Mouse (Mus musculus): ENCODE results near the gene Kif26b. TPM values are rescaled to one million over a fixed set of nuclear protein-coding genes. Genes with fewer than 3 reads are reported as not detected.

The Kif26b gene
- polyA plus RNA-seq, 1 experiment: not detected

- no peaks in the 10 kb centered on the region for H3K4me1 ChIP-seq (ENCODE audit: control insufficient read depth, insufficient read depth, low read length)
- H3K4me3 ChIP-seq (replicated peaks; ENCODE audit: control insufficient read depth, low read depth, low read length): no peak overlapping the region
- TF ChIP-seq CTCF (IDR thresholded peaks at IDR 0.05; ENCODE audit: control insufficient read depth, insufficient read depth, low read length): no peak
- no peak for TF ChIP-seq POLR2A (IDR thresholded peaks at IDR 0.05; ENCODE audit: borderline replicate concordance, control insufficient read depth, low read depth, low read length)
- 74% methylated on average over 6 of the region's 6 CpGs for WGBS
- no peak overlapping the region for H3K27ac ChIP-seq (ENCODE audit: control insufficient read depth, insufficient read depth, low read depth, low read length, poor library complexity)
Observed at GRCm38 (mm10) chr1:178626961-178627381, 98.0 kb downstream of the Kif26b start.

DNA sequence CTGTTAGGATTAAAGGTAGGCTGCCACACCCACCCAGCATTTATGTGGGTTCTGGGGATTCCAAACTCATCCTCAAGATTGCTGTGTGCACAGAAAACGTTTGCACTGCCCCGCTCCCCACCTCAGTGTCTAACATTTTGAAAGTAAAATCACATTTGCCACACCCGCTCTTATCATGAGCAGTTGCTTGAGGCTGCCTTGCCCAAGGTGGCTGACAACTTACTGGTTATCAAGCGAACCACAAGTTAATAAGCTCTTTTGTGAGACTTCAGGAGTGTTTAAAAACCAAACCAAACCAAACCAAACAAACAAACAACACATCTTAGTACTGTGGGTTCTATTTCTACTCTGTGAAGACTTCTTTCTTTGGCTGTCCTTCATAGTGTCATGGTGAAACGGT, 101.1 kb downstream of the Kif26b start:
- TF ChIP-seq POLR2A (IDR thresholded peaks at IDR 0.05; ENCODE audit: borderline replicate concordance, control insufficient read depth, low read depth, low read length): no peak
- no peak for TF ChIP-seq CTCF (IDR thresholded peaks at IDR 0.05; ENCODE audit: control insufficient read depth, insufficient read depth, low read length)
- 60% methylated on average over 5 of the region's 5 CpGs for WGBS
- Histone ChIP-seq H3K27ac (ENCODE audit: control insufficient read depth, insufficient read depth, low read depth, low read length, poor library complexity) (no peak overlapping the region), H3K4me1 (ENCODE audit: control insufficient read depth, insufficient read depth, low read length) (no peaks in the 10 kb centered on the region), H3K4me3 (replicated peaks; ENCODE audit: control insufficient read depth, low read depth, low read length) (no peak overlapping the region)

- H3K4me3 ChIP-seq (replicated peaks; ENCODE audit: control insufficient read depth, low read depth, low read length): no peak overlapping the region
- 65% methylated on average over 7 of the region's 7 CpGs for WGBS
- no peaks in the 10 kb centered on the region; the same call in 1 of the 2 replicates for H3K4me1 ChIP-seq (ENCODE audit: control insufficient read depth, insufficient read depth, low read length)
- TF ChIP-seq CTCF (IDR thresholded peaks at IDR 0.05; ENCODE audit: control insufficient read depth, insufficient read depth, low read length): no peak
- no peak overlapping the region for H3K27ac ChIP-seq (ENCODE audit: control insufficient read depth, insufficient read depth, low read depth, low read length, poor library complexity)
Observed at GRCm38 (mm10) chr1:178631863-178632262, 102.9 kb downstream of the Kif26b start.

DNA sequence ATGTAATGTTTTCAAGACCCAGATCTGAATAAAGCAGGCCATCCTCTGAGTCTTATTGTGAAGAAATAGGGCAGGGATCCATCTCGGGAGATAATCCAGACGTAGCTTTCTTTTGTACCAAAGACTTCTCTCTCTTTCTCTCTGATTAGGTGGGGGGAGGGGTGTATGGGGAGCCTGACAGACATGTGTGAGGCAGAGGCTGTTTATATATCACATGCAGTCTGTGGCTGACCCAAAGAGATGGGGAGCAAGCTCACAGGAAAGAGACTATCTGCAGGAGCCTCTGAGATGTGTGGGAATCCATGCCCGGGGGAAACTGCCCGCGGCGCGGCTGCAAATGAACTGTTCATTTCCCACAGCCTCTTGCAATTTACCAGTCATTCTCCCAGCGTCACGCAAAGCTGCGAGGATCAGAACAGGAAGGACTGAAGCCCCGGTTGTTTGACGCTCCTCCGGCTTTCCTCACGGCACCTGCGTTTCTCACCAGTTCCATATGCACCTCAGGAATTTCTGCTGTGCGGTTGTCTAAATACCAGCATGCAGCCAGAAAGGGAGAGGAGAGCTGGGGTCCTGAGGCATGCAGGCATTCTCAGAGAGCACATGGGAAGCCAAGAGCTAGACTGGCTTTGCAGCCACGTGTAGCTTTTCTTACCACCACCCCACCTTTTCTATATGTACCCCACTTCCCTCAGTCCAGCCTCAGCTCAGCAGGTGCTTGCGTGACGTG, 105.6 kb downstream of the Kif26b start:
- H3K4me3 ChIP-seq (replicated peaks; ENCODE audit: control insufficient read depth, low read depth, low read length): no peak overlapping the region
- H3K27ac ChIP-seq (ENCODE audit: control insufficient read depth, insufficient read depth, low read depth, low read length, poor library complexity): no peak overlapping the region
- TF ChIP-seq CTCF (IDR thresholded peaks at IDR 0.05; ENCODE audit: control insufficient read depth, insufficient read depth, low read length) (no peak), POLR2A (IDR thresholded peaks at IDR 0.05; ENCODE audit: borderline replicate concordance, control insufficient read depth, low read depth, low read length) (no peak)
- 76% methylated on average over 19 of the region's 19 CpGs for WGBS
- no peaks in the 10 kb centered on the region; the same call in 1 of the 2 replicates for H3K4me1 ChIP-seq (ENCODE audit: control insufficient read depth, insufficient read depth, low read length)

- Histone ChIP-seq H3K4me1 (ENCODE audit: control insufficient read depth, insufficient read depth, low read length) (no peaks in the 10 kb centered on the region; the same call in 1 of the 2 replicates), H3K27ac (ENCODE audit: control insufficient read depth, insufficient read depth, low read depth, low read length, poor library complexity) (no peak overlapping the region), H3K4me3 (replicated peaks; ENCODE audit: control insufficient read depth, low read depth, low read length) (no peak overlapping the region)
- TF ChIP-seq CTCF (IDR thresholded peaks at IDR 0.05; ENCODE audit: control insufficient read depth, insufficient read depth, low read length) (no peak), POLR2A (IDR thresholded peaks at IDR 0.05; ENCODE audit: borderline replicate concordance, control insufficient read depth, low read depth, low read length) (no peak)
- WGBS: 67% methylated on average over 4 of the region's 4 CpGs
Observed at GRCm38 (mm10) chr1:178635470-178635869, 106.5 kb downstream of the Kif26b start.

DNA sequence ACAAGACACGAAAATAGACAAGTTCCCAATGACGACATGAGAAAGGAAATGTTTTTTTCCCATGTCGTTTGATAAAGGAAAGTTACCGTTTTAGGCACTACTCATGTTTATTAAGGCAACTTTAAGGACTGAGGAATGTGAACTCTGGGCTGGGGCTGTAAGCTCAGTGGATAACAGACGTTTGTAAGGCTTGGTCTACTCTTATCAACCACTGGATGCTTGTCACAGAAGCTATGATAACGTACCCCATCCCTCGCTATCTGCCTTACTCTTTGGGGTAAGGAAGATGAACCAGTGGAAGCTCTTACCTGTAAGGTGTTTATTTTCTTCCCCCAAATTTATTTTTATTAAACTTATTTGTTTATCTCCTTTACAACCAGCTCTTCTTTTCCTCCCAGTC, 108.4 kb downstream of the Kif26b start:
- H3K4me1 ChIP-seq (ENCODE audit: control insufficient read depth, insufficient read depth, low read length): no peaks in the 10 kb centered on the region; the same call in none of the 2 replicates
- H3K27ac ChIP-seq (ENCODE audit: control insufficient read depth, insufficient read depth, low read depth, low read length, poor library complexity): no peak overlapping the region
- WGBS: 62% methylated on average over 7 of the region's 7 CpGs
- no peak for TF ChIP-seq POLR2A (IDR thresholded peaks at IDR 0.05; ENCODE audit: borderline replicate concordance, control insufficient read depth, low read depth, low read length)
- no peak for TF ChIP-seq CTCF (IDR thresholded peaks at IDR 0.05; ENCODE audit: control insufficient read depth, insufficient read depth, low read length)
- no peak overlapping the region for H3K4me3 ChIP-seq (replicated peaks; ENCODE audit: control insufficient read depth, low read depth, low read length)

DNA sequence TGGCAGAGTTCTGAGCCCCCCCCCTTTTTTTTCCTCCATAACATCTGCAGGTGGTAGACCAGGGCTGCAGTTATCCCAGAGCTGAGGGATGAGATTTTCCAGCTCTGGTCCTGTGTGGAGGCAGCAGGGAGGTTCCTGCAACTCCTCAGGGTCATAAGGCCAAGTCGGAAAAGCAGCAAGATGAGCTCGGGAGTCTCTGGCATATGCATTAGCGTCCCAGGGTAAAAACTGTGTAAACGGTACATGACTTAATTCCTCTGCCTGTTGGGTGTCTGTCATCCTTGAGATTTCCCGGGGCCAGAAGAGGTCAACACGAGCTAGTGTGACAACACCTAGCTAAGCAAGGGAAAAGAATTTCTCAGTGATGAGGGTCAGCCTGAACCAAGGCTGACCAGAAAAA, 111.0 kb downstream of the Kif26b start:
- TF ChIP-seq CTCF (IDR thresholded peaks at IDR 0.05; ENCODE audit: control insufficient read depth, insufficient read depth, low read length): no peak
- TF ChIP-seq POLR2A (IDR thresholded peaks at IDR 0.05; ENCODE audit: borderline replicate concordance, control insufficient read depth, low read depth, low read length): no peak
- Histone ChIP-seq H3K4me1 (ENCODE audit: control insufficient read depth, insufficient read depth, low read length) (no peaks in the 10 kb centered on the region; the same call in none of the 2 replicates), H3K4me3 (replicated peaks; ENCODE audit: control insufficient read depth, low read depth, low read length) (no peak overlapping the region), H3K27ac (ENCODE audit: control insufficient read depth, insufficient read depth, low read depth, low read length, poor library complexity) (no peak overlapping the region)
- WGBS: 88% methylated on average over 6 of the region's 6 CpGs

GRCm38 (mm10) chr1:178640719-178641455, 112.0 kb downstream of the Kif26b start:
- Histone ChIP-seq H3K4me1 (ENCODE audit: control insufficient read depth, insufficient read depth, low read length) (no peaks in the 10 kb centered on the region; the same call in none of the 2 replicates), H3K4me3 (replicated peaks; ENCODE audit: control insufficient read depth, low read depth, low read length) (no peak overlapping the region), H3K27ac (ENCODE audit: control insufficient read depth, insufficient read depth, low read depth, low read length, poor library complexity) (no peak overlapping the region)
- WGBS: 59% methylated on average over 11 of the region's 11 CpGs
- no peak for TF ChIP-seq POLR2A (IDR thresholded peaks at IDR 0.05; ENCODE audit: borderline replicate concordance, control insufficient read depth, low read depth, low read length)
- TF ChIP-seq CTCF (IDR thresholded peaks at IDR 0.05; ENCODE audit: control insufficient read depth, insufficient read depth, low read length): no peak
